Mouse (Mus musculus): Measurements from ENCODE around the gene Ptpn5. TPM values are rescaled to one million over a fixed set of nuclear protein-coding genes. Genes with fewer than 3 reads are reported as not detected.

Ptpn5 gene
- polyA plus RNA-seq, 1 experiment from 2014 or later = 46.4 TPM

Small RNAs within 50 kb of the gene (microRNA-seq; reads per million reads assigned to microRNA genes)
- gene Mir7056 = not detected

Other genes with a start within 250 kb of the Ptpn5 start
- 318 and 322 TPM in 2 replicates for gene Tsg101, start 213.7 kb downstream of the Ptpn5 start, polyA plus RNA-seq (2016; fragmentation: Nextera tagmentation; extraction: Ambion mirVana)
- 11.8 and 12.1 TPM in 2 replicates for gene Uevld, start 175.2 kb downstream of the Ptpn5 start, polyA plus RNA-seq (2016; fragmentation: Nextera tagmentation; extraction: Ambion mirVana)
- not detected in 2 replicates for gene Gm9999, start 150.1 kb downstream of the Ptpn5 start, polyA plus RNA-seq (2016; fragmentation: Nextera tagmentation; extraction: Ambion mirVana)
- 13.1 and 14.0 TPM in 2 replicates for gene Spty2d1, start 125.3 kb downstream of the Ptpn5 start, polyA plus RNA-seq (2016; fragmentation: Nextera tagmentation; extraction: Ambion mirVana)
- 16.6 and 17.4 TPM in 2 replicates for gene Tmem86a, start 83.1 kb downstream of the Ptpn5 start, polyA plus RNA-seq (2016; fragmentation: Nextera tagmentation; extraction: Ambion mirVana)
- gene Mrgpra6, start 71.2 kb upstream of the Ptpn5 start, polyA plus RNA-seq (2016; fragmentation: Nextera tagmentation; extraction: Ambion mirVana) = not detected in 2 replicates
- gene Mrgpra9, start 119.2 kb upstream of the Ptpn5 start, polyA plus RNA-seq (2016; fragmentation: Nextera tagmentation; extraction: Ambion mirVana) = not detected in 2 replicates
- gene Mrgpra1, start 220.6 kb upstream of the Ptpn5 start, polyA plus RNA-seq (2016; fragmentation: Nextera tagmentation; extraction: Ambion mirVana) = not detected in 2 replicates